Mouse (Mus musculus) heart, adult 2 months (tissue): ENCODE results near the gene Tomm40l. TPM values are rescaled to one million over a fixed set of nuclear protein-coding genes. Genes with fewer than 3 reads are reported as not detected.
"Not testable (repeated sequence)": the region's sequence is repeated elsewhere in the genome, so short reads cannot be mapped to it uniquely, and the experiment has no call there.

Experiments
- DNase-seq, 2 experiments: peaks; one replicate each; pipeline ENCODE4 v3.0.0; 2021
- H3K27ac ChIP-seq: fragments of 200-600 bp; 2 replicates; pipeline ENCODE4 v1.8.1; 2022
- H3K27me3 ChIP-seq: fragments of 200-500 bp; 2 replicates; pipeline ENCODE4 v1.6.1; 2012; ENCODE audit warnings: mild to moderate bottlenecking, low read length, inconsistent platforms, mixed read lengths; ENCODE audit not compliant: control insufficient read depth, insufficient read depth
- H3K36me3 ChIP-seq: fragments of 200-500 bp; 2 replicates; pipeline ENCODE4 v1.6.1; 2012; ENCODE audit warnings: low read length, inconsistent platforms; ENCODE audit not compliant: control insufficient read depth, insufficient read depth
- H3K4me1 ChIP-seq: fragments of 200-500 bp; 2 replicates; pipeline ENCODE4 v1.6.1; 2011; ENCODE audit warnings: low read length; ENCODE audit not compliant: control insufficient read depth, insufficient read depth
- H3K4me3 ChIP-seq: fragments of 200-600 bp; 2 replicates; pipeline ENCODE4 v1.8.1; 2022
- H3K79me2 ChIP-seq: fragments of 200-500 bp; replicated peaks from 2 replicates; pipeline ENCODE4 v1.6.1; 2012; ENCODE audit warnings: mild to moderate bottlenecking, inconsistent platforms, low read length, moderate library complexity, mixed read lengths; ENCODE audit not compliant: control insufficient read depth, insufficient read depth
- H3K9ac ChIP-seq: fragments of 200-500 bp; 2 replicates; pipeline ENCODE4 v1.6.1; 2012; ENCODE audit warnings: low read depth, mild to moderate bottlenecking, control low read depth, inconsistent platforms, low read length, mixed read lengths
- CTCF ChIP-seq: fragments of 200-600 bp; IDR thresholded peaks from 2 replicates; pipeline ENCODE4 v1.8.1; 2022; ENCODE audit warnings: antibody characterized with exemption, mild to moderate bottlenecking, moderate library complexity
- EP300 ChIP-seq: fragments of 200-500 bp; IDR thresholded peaks from 2 replicates; pipeline ENCODE4 v1.6.1; 2011; ENCODE audit warnings: low read depth, low read length, control low read depth; ENCODE audit not compliant: insufficient read depth
- POLR2A ChIP-seq: fragments of 200-500 bp; IDR thresholded peaks from 2 replicates; pipeline ENCODE4 v1.6.1; 2011; ENCODE audit warnings: mild to moderate bottlenecking, low read depth, low read length, control low read depth; ENCODE audit not compliant: insufficient read depth
- WGBS: fragments of 180-500 bp; shearing (Covaris S2); methylation state at CpG from one replicate; pipeline ENCODE4 v1.1.7; 2018; 5-methylcytosine and 5-hydroxymethylcytosine counted together
- intact Hi-C: fragments of 180-260 bp; cut with DNase I; formaldehyde crosslinking; loops from one replicate; pipeline ENCODE4 v1.15.1; 2025
- polyA plus RNA-seq: library from polyadenylated mRNA; depleted of rRNA; stranded (reverse); fragments of >200 nt; gene quantifications from 2 replicates; pipeline ENCODE4 v1.2.3, GENCODE M21; 2012
- total RNA-seq, 2 experiments: library from RNA; stranded (reverse); gene quantifications; 2 replicates each; pipeline ENCODE4 v1.2.3; 2021

The Tomm40l gene
- total and polyA plus RNA-seq, 3 experiments = 63.9 to 81.6 (median 79.8) TPM

DNA sequence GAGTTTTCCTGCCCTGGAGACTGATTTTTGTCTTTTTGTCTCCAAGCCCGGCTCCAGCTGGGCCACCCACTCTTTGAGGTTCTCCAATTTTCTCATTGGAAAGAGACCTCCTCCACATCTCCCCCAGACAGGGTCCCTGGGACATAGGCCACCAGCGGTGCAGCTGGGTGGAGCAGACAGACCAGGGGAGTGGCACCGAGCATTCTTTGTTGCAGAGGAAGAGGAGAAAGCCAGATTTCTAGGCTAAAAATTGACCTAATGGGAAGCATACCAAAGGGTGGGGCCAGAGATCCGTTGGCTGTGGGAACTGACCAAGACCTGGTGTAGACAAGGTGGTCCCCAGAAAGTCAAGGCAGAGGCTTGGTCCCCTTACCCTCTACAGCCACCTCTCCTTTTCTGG is 25.6 kb upstream of the Tomm40l start:
- Histone ChIP-seq H3K4me1 (peaks cover 10% of the 10 kb centered on the region), H3K79me2 (peaks cover 1% of the 10 kb centered on the region), H3K27ac (peak overlapping the region; percentile 98), H3K27me3 (no peaks in the 10 kb centered on the region), H3K4me3 (peak overlapping the region; percentile 90), H3K36me3 (peaks cover 4% of the 10 kb centered on the region; the same call in 1 of the 2 replicates), H3K9ac (no peak overlapping the region)
- intact Hi-C loops = loop anchor here (1.0 to 2.0 kb wide), 2 partner anchors 25 to 33 kb away; partner anchors contain the start of genes Ppox and Tomm40l
- TF ChIP-seq EP300 (no peak), POLR2A (no peak), CTCF (no peak)
- 19% methylated on average over 4 of the region's 4 CpGs for WGBS
- peak; percentile 55 to 63 for DNase-seq

DNA sequence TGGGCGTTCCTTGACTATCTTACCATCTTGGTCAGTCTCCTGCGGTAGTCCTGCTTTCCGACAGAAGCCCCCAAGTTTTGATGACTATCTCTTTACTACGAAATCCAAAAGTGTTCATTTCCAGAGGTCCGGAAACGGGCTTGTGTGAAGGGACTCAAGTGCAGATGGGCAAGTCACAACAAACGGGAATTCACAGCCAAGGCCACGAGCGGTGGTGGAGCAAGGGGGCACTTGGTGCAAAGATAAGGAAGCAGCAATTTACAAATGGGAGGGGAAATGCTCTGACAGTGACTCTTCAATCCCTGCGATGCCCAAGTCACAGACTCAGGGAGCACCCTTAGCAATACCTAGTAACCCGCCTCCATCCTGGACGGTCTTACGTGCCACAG is 25.1 kb upstream of the Tomm40l start:
- DNase-seq = no peak
- 9% methylated on average over 13 of the region's 13 CpGs for WGBS
- no peak for TF ChIP-seq POLR2A
- TF ChIP-seq EP300 = no peak
- TF ChIP-seq CTCF = no peak
- Histone ChIP-seq H3K4me1 (peaks cover 10% of the 10 kb centered on the region), H3K4me3 (peak overlapping the region; percentile 90), H3K27ac (peak overlapping the region; percentile 98), H3K27me3 (no peaks in the 10 kb centered on the region), H3K79me2 (peaks cover 1% of the 10 kb centered on the region), H3K9ac (peak overlapping the region; percentile 34), H3K36me3 (peaks cover 4% of the 10 kb centered on the region; the same call in 1 of the 2 replicates)
- intact Hi-C loops = loop anchor here (1.0 to 2.0 kb wide), 2 partner anchors 25 to 34 kb away; partner anchors contain the start of genes Ppox and Tomm40l

DNA sequence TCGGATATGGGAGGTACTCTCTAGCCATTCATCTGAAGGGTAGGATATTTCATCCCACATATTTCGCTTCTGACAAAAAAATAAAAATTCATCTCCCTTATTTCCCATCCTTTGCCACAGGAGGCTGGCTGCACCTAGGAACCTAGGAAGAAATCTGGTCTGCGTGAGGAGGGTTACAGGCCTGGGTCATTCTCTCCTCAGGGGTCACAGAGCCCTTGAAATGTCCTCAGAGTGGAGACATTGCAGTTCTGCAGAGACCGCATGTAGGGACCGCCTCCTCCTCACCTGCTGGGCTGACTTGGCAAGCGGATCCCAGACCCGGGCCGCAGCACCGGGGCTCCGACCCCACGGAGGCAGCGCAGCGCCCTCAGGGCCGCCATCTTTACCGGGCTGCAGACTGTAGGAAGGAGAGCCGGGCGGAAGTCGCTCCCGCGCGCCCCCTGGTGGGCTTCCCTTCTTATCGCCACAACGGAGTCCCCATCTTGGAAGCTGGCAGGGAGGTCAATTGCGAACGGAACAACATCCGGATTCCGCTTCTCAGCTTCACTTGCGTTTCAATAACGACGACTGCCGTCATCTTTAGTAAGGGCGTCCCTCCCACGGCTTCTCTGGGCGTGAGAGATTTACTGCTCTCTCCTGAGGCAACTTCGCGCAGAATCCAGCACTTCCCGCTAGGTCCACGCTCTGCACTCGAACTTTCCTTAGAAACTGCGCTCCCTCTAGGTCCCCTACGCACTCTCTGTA is 24.6 kb upstream of the Tomm40l start:
- Histone ChIP-seq H3K27ac (peak overlapping the region; percentile 98), H3K4me1 (peaks cover 10% of the 10 kb centered on the region), H3K27me3 (no peaks in the 10 kb centered on the region), H3K36me3 (peaks cover 4% of the 10 kb centered on the region; the same call in 1 of the 2 replicates), H3K9ac (peak overlapping the region; percentile 84), H3K79me2 (peaks cover 1% of the 10 kb centered on the region), H3K4me3 (peak overlapping the region; percentile 90)
- under 1% methylated on average over 41 of the region's 41 CpGs for WGBS
- TF ChIP-seq POLR2A (peak; percentile 95), CTCF (peak; percentile 97; the same call in 1 of the 2 replicates), EP300 (peak; percentile 88)
- DNase-seq = peak; percentile 96 to 98
- intact Hi-C loops = loop anchor here (1.0 to 2.0 kb wide), 2 partner anchors 24 to 34 kb away; partner anchors contain the start of genes Ppox and Tomm40l

DNA sequence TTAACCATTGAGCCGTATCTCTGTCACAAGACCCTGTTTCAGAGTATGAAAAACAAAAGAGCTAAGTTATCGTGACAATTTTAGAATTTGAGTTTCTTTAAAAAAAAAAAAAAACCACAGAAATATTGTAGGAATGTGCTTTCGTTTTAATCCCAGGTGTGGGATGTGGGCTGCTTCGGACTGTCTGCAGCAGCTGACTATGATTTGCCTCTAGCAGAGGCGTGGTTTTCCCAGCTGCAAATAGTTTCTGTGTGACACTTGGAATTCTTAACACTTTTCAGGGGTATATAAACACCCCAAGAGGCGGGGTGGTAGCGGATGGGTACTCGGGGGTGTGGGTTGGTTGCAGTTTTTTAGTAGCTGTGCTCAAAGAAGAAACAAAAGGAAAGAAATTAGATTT is 23.0 kb upstream of the Tomm40l start:
- Histone ChIP-seq H3K4me3 (no peak overlapping the region), H3K9ac (no peak overlapping the region), H3K27me3 (no peaks in the 10 kb centered on the region), H3K4me1 (peaks cover 10% of the 10 kb centered on the region), H3K36me3 (peaks cover 6% of the 10 kb centered on the region), H3K79me2 (peaks cover 1% of the 10 kb centered on the region), H3K27ac (no peak overlapping the region)
- 78% methylated on average over 8 of the region's 8 CpGs for WGBS
- no peak for DNase-seq
- intact Hi-C loops = no loop called here
- no peak for TF ChIP-seq EP300
- TF ChIP-seq CTCF = no peak
- TF ChIP-seq POLR2A = no peak

DNA sequence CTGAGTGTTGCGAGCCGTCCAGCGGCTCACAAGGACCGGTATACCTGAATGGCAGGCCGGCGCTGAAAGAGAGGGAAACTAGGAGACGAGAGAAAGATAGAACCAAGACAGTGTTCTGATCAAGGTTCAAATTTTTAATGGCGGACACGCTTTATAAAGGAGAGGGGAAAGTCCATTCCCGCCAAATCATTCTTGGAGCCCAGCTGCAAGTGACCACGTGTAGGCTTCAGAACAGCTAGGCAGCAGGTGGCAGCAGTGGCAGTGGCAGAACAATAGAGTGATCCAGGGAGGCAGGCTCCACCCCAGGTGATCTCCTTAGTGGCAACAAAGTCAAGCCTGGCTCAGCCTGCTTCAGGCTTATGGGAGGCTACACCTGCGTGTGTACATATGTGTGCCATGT is 19.6 kb upstream of the Tomm40l start:
- H3K79me2 ChIP-seq, H3K4me3 ChIP-seq, H3K9ac ChIP-seq, intact Hi-C loops, DNase-seq, H3K27me3 ChIP-seq, H3K27ac ChIP-seq, H3K4me1 ChIP-seq: not testable (repeated sequence)
- WGBS = 79% methylated on average over 12 of the region's 12 CpGs
- peaks cover 13% of the 10 kb centered on the region for H3K36me3 ChIP-seq
- TF ChIP-seq CTCF = peak; percentile 17; the same call in 1 of the 2 replicates

DNA sequence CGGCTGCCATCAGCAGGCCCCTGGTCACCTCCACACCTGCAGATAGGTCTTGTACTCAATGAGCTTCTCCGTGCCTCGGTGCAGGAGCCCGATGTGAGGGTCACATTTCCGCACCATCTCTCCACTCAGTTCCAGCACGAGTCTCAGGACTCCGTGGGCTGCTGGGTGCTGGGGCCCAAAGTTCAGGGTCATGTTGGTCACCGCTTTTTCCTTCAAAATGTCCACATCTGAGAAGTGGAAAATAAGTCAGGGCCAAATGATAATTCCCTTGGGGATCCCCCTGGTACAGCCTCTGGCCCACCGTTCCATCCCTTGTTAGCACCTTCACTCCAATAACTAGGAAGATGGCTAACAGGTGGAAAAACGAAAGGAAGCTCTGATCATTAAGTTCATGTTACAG is 18.6 kb upstream of the Tomm40l start:
- Histone ChIP-seq H3K4me3 (no peak overlapping the region), H3K27ac (peak overlapping the region; percentile 60), H3K27me3 (no peaks in the 10 kb centered on the region), H3K9ac (no peak overlapping the region), H3K36me3 (peaks cover 17% of the 10 kb centered on the region), H3K4me1 (peaks cover 3% of the 10 kb centered on the region), H3K79me2 (peaks cover 1% of the 10 kb centered on the region)
- intact Hi-C loops = no loop called here
- WGBS = 84% methylated on average over 10 of the region's 10 CpGs
- DNase-seq = no peak
- TF ChIP-seq EP300 (no peak), POLR2A (no peak), CTCF (no peak)
